Comparison of ENCODE assay signal across 8 mouse cellular contexts in the genomic region with DNA sequence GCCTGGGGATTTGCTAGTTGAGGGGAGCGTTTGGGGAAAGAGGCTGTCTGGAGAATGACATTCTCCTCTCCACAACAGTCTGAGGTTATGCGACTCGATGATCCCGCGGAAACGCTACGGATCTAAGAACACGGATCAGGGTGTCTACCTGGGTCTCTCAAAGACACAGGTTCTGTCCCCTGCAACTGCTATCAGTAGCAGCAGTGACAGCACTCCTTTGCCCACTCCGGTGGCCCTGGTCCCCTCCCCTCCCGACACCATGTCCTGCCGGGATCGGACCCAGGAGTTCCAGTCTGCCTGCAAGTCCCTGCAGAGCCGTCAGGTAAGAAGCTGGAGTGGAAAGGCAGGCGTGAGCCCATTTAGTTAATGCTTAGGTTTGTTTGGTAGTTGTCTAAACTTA. TPM values are rescaled to one million over a fixed set of nuclear protein-coding genes. Genes with fewer than 3 reads are reported as not detected.
DNase-seq lines count a peak whose midpoint lies in the region; ATAC-seq lines count a peak whose summit lies in the region.

No protein-coding gene starts in this region.

- WGBS in limb, embryonic 13.5 days, result 18% methylated on average over 14 of the region's 14 CpGs
- 13% methylated on average over 14 of the region's 14 CpGs for WGBS in stomach, embryonic 14.5 days

- no peak for ATAC-seq in limb, embryonic 13.5 days (ENCODE audit: low FRiP score, low read depth)
- no peak for ATAC-seq in stomach, embryonic 14.5 days (ENCODE audit: insufficient number of reproducible peaks, insufficient read depth, low FRiP score, low read depth)

- peak overlapping the region; percentile 98 for H3K4me2 ChIP-seq in limb, embryonic 13.5 days (replicated peaks)
- H3K4me2 ChIP-seq in stomach, embryonic 14.5 days (replicated peaks; ENCODE audit: low read depth, low read length), result peak overlapping the region; percentile 96

- peaks cover 23% of the 10 kb centered on the region for H3K4me1 ChIP-seq in limb, embryonic 13.5 days
- peaks cover 15% of the 10 kb centered on the region for H3K4me1 ChIP-seq in stomach, embryonic 14.5 days (ENCODE audit: control insufficient read depth, insufficient read depth, low read length)

- H3K36me3 ChIP-seq in limb, embryonic 13.5 days, result peaks cover 81% of the 10 kb centered on the region
- peaks cover 57% of the 10 kb centered on the region for H3K36me3 ChIP-seq in stomach, embryonic 14.5 days (ENCODE audit: control insufficient read depth, insufficient read depth, low read length)

- H3K27ac ChIP-seq in limb, embryonic 13.5 days, result peak overlapping the region; percentile 95
- H3K27ac ChIP-seq in stomach, embryonic 14.5 days (ENCODE audit: low read length), result peak overlapping the region; percentile 96

- no peaks in the 10 kb centered on the region for H3K9me3 ChIP-seq in limb, embryonic 13.5 days
- no peaks in the 10 kb centered on the region for H3K9me3 ChIP-seq in stomach, embryonic 14.5 days (ENCODE audit: control insufficient read depth, low read depth, low read length)

- H3K4me3 ChIP-seq in limb, embryonic 13.5 days, result peak overlapping the region; percentile 99
- H3K4me3 ChIP-seq in stomach, embryonic 14.5 days (ENCODE audit: low read depth, low read length), result peak overlapping the region; percentile 97

- H3K9ac ChIP-seq in limb, embryonic 13.5 days, result peak overlapping the region; percentile 94
- peak overlapping the region; percentile 95 for H3K9ac ChIP-seq in stomach, embryonic 14.5 days (replicated peaks; ENCODE audit: low read depth, low read length)

- H3K27me3 ChIP-seq in limb, embryonic 13.5 days, result no peaks in the 10 kb centered on the region
- no peaks in the 10 kb centered on the region for H3K27me3 ChIP-seq in stomach, embryonic 14.5 days (ENCODE audit: control insufficient read depth, insufficient read depth, low read length)

- peak; percentile 51 for DNase-seq in cerebellum, adult 9-11 months
- DNase-seq in cerebellum, postnatal 4 days (ENCODE audit: low spot score in 2 of 2), result no peak
- peak; percentile 33 for DNase-seq in thymus, postnatal 14 days
- DNase-seq in thymus, postnatal 10 days (ENCODE audit: low spot score in 2 of 2), result no peak
- DNase-seq in T-cell, adult 2 months (ENCODE audit: low spot score), result no peak
- DNase-seq in embryo, embryonic 9.5 days (ENCODE audit: extremely low spot score), result no peak

RNA-seq across cellular contexts. Expression of a gene that starts 1.0 kb away (rescaled TPM):
- 194 and 205 TPM in 2 replicates for polyA plus RNA-seq in limb, embryonic 13.5 days (2015; fragmentation: Nextera tagmentation; extraction: Ambion mirVana)
- polyA plus RNA-seq in stomach, embryonic 14.5 days (2014; fragmentation: Nextera tagmentation; extraction: Ambion mirVana), result 141 and 143 TPM in 2 replicates

RNA-seq across cellular contexts. Expression of a gene that starts 1.7 kb away (rescaled TPM):
- polyA plus RNA-seq in limb, embryonic 13.5 days (2015; fragmentation: Nextera tagmentation; extraction: Ambion mirVana), result 2.1 TPM in 2 replicates
- polyA plus RNA-seq in stomach, embryonic 14.5 days (2014; fragmentation: Nextera tagmentation; extraction: Ambion mirVana), result 1.0 and 1.9 TPM in 2 replicates

RNA-seq across cellular contexts. Expression of a gene that starts 6.5 kb away (rescaled TPM):
- 98.7 TPM in 2 replicates for polyA plus RNA-seq in limb, embryonic 13.5 days (2015; fragmentation: Nextera tagmentation; extraction: Ambion mirVana)
- polyA plus RNA-seq in stomach, embryonic 14.5 days (2014; fragmentation: Nextera tagmentation; extraction: Ambion mirVana), result 79.4 and 85.6 TPM in 2 replicates

RNA-seq across cellular contexts. Expression of a gene that starts 14.7 kb away (rescaled TPM):
- polyA plus RNA-seq in limb, embryonic 13.5 days (2015; fragmentation: Nextera tagmentation; extraction: Ambion mirVana), result 214 and 217 TPM in 2 replicates
- polyA plus RNA-seq in stomach, embryonic 14.5 days (2014; fragmentation: Nextera tagmentation; extraction: Ambion mirVana), result 168 and 178 TPM in 2 replicates

RNA-seq across cellular contexts. Expression of a gene that starts 19.0 kb away (rescaled TPM):
- 101 and 103 TPM in 2 replicates for polyA plus RNA-seq in limb, embryonic 13.5 days (2015; fragmentation: Nextera tagmentation; extraction: Ambion mirVana)
- polyA plus RNA-seq in stomach, embryonic 14.5 days (2014; fragmentation: Nextera tagmentation; extraction: Ambion mirVana), result 80.8 and 91.1 TPM in 2 replicates

Comparison
In these comparisons a context has a peak if more than half of its experiments do, and no peak if none do; other contexts are left out.
1. DNase-seq: peak in cerebellum, adult 9-11 months (single experiment) and thymus, postnatal 14 days (single experiment); none in cerebellum, postnatal 4 days (0 of 2), thymus, postnatal 10 days (0 of 2), T-cell, adult 2 months (single experiment) and embryo, embryonic 9.5 days (single experiment).